Comparison of ENCODE assay signal across 9 mouse cellular contexts in genomic region chr6:87254756-87255155, GRCm38 (mm10).
DNase-seq lines count a peak whose midpoint lies in the region; TF ChIP-seq lines count a peak whose summit lies in the region.
"Had no signal": no experiment of that assay in that cellular context is flagged by ENCODE, and none has a peak within 500 bp of the region (broad histone marks: within the 10 kb centered on the region; RNA-seq: fewer than 3 reads in every experiment).

No protein-coding gene starts in this region.

- no peaks in the 10 kb centered on the region for H3K36me3 ChIP-seq in kidney, adult 2 months (ENCODE audit: control insufficient read depth, insufficient read depth, low read length)
- H3K36me3 ChIP-seq in E14TG2a.4 (ENCODE audit: insufficient read depth, low read length) = no peaks in the 10 kb centered on the region

- H3K4me1 ChIP-seq in kidney, adult 2 months (ENCODE audit: control insufficient read depth, insufficient read depth, low read length) = no peaks in the 10 kb centered on the region
- H3K4me1 ChIP-seq in E14TG2a.4 (replicated peaks; ENCODE audit: low read depth, low read length) = peaks cover 36% of the 10 kb centered on the region

- no peak for TF ChIP-seq POLR2A in kidney, adult 2 months (IDR thresholded peaks at IDR 0.05; ENCODE audit: low read depth, low read length)

- no peak overlapping the region for H3K27ac ChIP-seq in kidney, adult 2 months (ENCODE audit: insufficient read depth, low read depth, low read length)
- H3K27ac ChIP-seq: macrophage had no signal

- H3K4me3 ChIP-seq in kidney, adult 2 months (ENCODE audit: insufficient read depth, low read depth, low read length) = no peak overlapping the region
- no peak overlapping the region for H3K4me3 ChIP-seq in E14TG2a.4 (replicated peaks; ENCODE audit: low read length)

- H3K27me3 ChIP-seq in kidney, adult 2 months (replicated peaks; ENCODE audit: control insufficient read depth, insufficient read depth, low read length) = no peaks in the 10 kb centered on the region
- H3K27me3 ChIP-seq in E14TG2a.4 (ENCODE audit: insufficient read depth, low read length) = peaks cover 3% of the 10 kb centered on the region; the same call in 1 of the 2 replicates

- no peaks in the 10 kb centered on the region for H3K9me3 ChIP-seq in E14TG2a.4 (ENCODE audit: low read length)

- 53% methylated on average over 7 of the region's 7 CpGs for WGBS in kidney, adult 2 months

- TF ChIP-seq CTCF in kidney, adult 2 months (conservative IDR thresholded peaks at IDR 0.05; ENCODE audit: insufficient read depth, insufficient read length, low read depth, low read length) = 0 out of 2 replicates have a peak, but pooled peaks have one; percentile 6
- TF ChIP-seq CTCF in E14TG2a.4 (conservative IDR thresholded peaks at IDR 0.05; ENCODE audit: low read length) = 0 out of 2 replicates have a peak, but pooled peaks have one; percentile 3

- DNase-seq in kidney, adult 2 months = no peak
- DNase-seq in kidney, adult 18-20 months = no peak
- peak; percentile 46 for DNase-seq in R1 (ENCODE audit: low read depth, low spot score)
- peak; percentile 23 to 39 for DNase-seq in lung, postnatal 4 days
- no peak for DNase-seq in left cerebral cortex, adult 9 months (ENCODE audit: low spot score in 2 of 2)
- no peak for DNase-seq in layer of hippocampus, adult 18-20 months (ENCODE audit: low spot score in 2 of 2)
- no peak for DNase-seq in thymus, postnatal 14 days

Comparison
In these comparisons a context has a peak if more than half of its experiments do, and no peak if none do; other contexts are left out.
1. DNase-seq: peak in R1 (single experiment) and lung, postnatal 4 days (2 of 2); none in kidney, adult 2 months (single experiment), kidney, adult 18-20 months (single experiment), left cerebral cortex, adult 9 months (0 of 2), layer of hippocampus, adult 18-20 months (0 of 2) and thymus, postnatal 14 days (single experiment).